Mouse (Mus musculus) spleen, postnatal 0 days (tissue): ENCODE results near the gene Tgif2lx2. TPM values are rescaled to one million over a fixed set of nuclear protein-coding genes. Genes with fewer than 3 reads are reported as not detected.

Source experiments
- polyA plus RNA-seq: library from polyadenylated mRNA; unstranded; fragments of >200 nt; fragmentation: Nextera tagmentation; extraction: Ambion mirVana; gene quantifications from 2 replicates; pipeline ENCODE4 v1.2.1, GENCODE M21; 2015

Gene Tgif2lx2
- polyA plus RNA-seq: not detected in 2 replicates

GRCm38 (mm10) chrX:118426927-118427326 lies at the start of gene Tgif2lx2:
Gene Tgif2lx2, plus strand, starts transcription at chrX:118427227.

Other genes starting within 250 kb of the Tgif2lx2 start
- not detected in 2 replicates for gene Tgif2lx1, start 53.5 kb downstream of the Tgif2lx2 start, polyA plus RNA-seq